Mouse (Mus musculus) heart, adult 11 months (tissue): ENCODE measurements around the gene Amt.
"Not testable (repeated sequence)": the region's sequence is repeated elsewhere in the genome, so short reads cannot be mapped to it uniquely, and the experiment has no call there.

Experiments used
- DNase-seq: peaks from one replicate; pipeline ENCODE4 v3.0.0; 2022

Gene Amt

GRCm38 (mm10) chr9:108284410-108284809, 12.2 kb upstream of the Amt start:
- peak; percentile 93 for DNase-seq

DNA sequence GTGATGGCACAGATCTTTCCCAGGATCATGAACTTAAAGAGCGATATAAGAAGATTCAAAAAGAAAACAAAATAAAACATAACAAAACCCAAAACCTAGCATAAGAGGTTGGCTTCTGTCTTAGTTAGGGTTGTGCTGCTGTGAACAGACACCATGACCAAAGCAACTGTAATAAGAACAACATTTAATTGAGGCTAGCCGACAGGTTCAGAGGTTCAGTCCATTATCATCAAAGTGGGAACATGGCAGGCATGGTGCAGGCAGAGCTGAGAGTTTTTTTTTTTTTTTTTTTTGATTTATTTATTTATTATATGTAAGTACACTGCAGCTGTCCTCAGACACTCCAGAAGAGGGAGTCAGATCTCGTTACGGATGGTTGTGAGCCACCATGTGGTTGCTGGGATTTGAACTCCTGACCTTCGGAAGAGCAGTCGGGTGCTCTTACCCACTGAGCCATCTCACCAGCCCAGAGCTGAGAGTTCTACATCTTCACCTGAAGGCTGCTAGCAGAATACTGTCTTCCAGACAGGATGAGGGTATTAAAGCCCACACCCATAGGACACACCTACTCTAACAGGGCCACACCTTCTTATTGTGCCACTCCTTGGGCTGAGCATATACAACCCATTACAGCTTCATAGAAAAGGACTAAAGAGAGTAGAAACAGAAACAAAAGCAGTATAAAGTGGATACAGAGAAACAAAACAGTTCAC, 9.0 kb upstream of the Amt start:
- not testable (repeated sequence) for DNase-seq

GRCm38 (mm10) chr9:108289347-108289746, 7.3 kb upstream of the Amt start:
- no peak for DNase-seq

DNA sequence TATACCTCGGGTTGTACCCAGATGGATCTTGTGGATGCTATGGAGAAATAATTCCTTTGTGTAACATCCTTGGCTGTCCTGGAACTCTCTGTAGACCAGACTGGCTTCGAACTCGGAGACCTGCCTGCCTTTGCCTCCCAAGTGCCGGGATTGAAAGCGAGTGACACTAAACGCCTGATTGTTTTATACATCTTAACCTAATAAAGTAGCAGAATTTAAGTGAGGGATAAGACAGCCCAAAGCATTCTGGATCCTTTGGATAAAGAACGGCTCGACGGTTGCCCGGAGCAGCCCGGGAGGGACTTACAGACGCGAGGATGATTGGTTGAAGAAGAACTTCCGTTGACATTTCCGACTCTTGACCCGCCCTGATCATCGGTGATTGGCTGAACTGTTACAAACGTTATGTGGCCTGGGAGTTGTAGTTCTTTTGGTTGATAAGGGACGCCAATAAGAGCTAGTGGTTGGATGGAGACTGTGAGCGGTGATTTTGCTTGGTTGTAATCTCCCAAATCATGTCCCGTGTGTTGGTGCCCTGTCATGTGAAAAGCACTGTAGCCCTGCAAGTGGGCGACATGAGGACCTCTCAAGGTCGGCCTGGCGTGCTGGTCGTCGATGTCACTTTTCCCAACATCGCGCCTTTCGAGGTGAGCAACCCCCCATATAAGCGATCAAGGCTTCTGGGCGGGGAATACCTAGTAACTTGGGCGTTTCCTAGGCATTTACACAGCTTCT, 6.5 kb upstream of the Amt start, which contains the start of gene Nicn1:
TSS of gene Nicn1 (plus strand) at position 414 of the 735 bp plus-strand sequence.
- peak; percentile 100 for DNase-seq

GRCm38 (mm10) chr9:108290773-108291172, 5.9 kb upstream of the Amt start:
- DNase-seq, result no peak

DNA sequence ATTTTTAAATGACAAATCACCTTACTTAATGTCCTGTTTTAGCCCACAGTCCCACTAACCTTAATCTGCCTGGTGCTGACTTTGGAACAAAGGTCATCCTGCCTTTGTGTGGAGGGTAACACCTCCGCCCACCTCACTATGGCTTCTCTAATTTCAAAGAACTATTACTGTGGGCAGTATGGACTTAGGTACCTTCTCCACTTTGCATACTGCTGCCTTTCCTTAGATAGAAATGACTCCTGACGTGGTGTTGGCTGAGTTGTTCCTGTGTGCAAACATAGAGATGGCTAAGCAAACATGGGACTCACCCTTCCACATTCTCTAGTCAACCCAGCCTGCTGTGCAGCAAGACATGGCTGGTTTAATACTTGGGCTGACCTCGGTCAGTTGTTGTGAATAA, 5.2 kb downstream of the Amt start:
- no peak for DNase-seq

GRCm38 (mm10) chr9:108304716-108305115, 8.1 kb downstream of the Amt start:
- no peak for DNase-seq

DNA sequence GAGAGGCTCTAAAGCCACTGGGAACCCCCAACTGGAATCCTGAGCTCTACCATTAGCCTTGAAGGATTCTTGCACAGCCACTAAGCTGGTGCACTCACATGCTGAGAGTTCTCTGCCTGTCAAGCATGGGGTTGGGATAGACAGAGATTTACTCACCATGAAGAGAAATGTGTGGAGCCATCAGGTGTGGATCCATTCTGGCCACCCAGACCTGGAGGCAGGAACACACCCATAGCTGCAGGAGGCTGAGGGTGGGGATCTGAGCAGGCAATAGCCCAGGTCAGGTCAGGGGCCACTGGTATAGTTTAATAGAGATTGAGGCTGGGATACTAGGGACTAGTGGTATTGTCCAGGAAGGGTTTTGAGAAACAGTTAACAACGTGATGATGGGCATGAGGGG, 8.5 kb downstream of the Amt start:
- DNase-seq, result no peak

DNA sequence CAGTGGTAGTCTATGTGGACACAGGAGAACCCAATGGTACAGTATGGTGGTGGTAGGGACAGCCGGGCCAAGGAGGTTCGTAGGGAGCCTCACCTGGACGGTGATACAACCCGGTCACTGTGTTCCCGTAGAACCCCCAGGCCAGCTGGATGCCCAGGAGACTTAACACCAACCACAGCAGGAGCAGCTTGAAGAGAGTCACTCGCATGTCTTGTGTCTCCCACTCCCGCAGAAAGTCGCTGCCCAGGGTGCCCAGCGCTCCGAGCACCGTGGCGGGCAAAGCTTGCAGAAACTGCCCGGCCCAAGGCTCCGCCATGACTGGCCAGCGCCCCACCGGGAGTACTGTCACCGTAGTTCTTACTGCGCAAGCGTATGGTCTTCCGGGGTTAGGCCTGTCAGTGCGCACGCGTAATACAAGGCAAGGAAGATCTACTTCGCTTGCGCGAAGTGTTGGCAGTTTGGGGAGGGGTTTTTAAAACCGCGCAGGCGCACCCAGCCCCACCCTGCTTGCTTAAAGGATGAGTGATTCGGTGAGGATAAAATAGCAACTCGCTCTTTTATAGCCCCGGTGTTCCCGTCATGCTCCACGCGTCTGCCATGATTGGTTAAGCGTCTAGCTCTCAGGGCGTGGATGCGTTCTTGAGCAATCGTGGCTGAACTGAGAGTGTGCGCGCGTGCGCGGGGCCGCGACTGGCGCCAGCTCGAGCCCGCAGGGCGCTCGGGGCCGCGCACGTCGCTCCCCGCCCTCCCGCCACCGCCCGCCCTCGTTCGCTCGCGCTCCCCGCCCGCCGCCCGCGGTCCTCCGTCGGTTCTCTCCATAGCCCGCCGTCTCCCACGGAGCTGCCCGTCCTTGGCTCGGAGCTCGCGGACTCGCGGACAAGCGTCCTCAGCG, 9.2 kb downstream of the Amt start, which contains the start of the genes Rhoa and Tcta:
TSS of gene Rhoa (plus strand) at position 501 of the 892 bp plus-strand sequence.
TSS of gene Tcta (minus strand) at position 532 of the 892 bp plus-strand sequence.
- DNase-seq, result peak; percentile 100

DNA sequence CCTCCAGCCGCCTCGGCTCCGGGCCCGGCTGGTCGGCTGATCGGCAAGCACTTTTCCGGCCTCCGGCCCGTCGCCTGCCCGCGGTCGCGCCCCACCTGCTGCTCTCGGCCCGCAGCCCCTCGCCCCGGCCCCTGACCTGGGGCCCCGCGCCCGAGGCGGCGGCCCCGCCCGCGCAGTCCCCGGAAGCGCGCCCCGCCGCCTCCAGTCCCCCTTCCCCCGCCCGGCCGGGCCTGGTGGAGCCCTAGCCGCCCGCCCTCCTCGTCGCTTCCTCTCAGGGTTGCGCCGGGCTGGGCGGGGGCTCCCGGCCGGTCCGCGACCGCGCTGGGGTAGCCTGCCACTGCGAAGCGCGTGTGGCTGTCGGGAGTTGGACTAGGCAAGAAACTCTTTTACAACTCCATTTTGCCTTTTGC, 9.9 kb downstream of the Amt start:
- peak; percentile 99 for DNase-seq

DNA sequence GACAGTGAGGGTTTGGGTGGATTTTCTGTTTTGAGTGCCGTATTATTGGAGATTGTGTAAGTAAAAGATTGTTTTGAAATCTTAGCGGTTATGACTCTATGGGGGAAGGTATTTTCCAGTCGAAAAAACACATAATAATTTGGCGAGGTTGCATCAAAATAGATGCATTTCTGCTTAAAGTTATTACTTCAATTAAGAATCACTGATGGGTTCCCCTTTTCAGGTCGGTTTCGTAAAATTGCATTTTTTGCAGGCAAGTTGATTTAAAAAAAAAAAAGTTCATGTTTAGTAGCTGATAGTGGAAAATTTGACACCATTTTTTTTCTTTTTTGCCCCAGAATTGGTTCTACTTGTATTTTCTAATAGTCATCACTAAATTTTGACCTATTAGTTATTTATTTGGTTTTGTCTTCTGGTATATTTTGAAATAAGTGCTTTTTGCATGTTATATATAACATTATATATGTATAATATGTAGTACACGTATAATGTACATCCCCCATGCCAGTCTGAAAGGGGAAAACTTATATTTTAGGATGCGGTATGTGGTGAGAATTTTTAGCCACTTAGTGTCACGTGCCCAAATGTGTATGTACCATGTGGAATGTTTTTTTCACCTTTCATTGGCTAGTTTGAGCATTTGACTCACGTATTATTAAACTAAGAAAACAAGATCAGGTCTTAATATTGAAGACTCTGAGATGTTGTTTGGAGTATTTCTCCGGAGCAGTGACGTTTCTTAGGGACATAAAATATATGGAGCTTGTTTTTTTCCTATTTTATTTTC, 10.6 kb downstream of the Amt start:
- no peak for DNase-seq

DNA sequence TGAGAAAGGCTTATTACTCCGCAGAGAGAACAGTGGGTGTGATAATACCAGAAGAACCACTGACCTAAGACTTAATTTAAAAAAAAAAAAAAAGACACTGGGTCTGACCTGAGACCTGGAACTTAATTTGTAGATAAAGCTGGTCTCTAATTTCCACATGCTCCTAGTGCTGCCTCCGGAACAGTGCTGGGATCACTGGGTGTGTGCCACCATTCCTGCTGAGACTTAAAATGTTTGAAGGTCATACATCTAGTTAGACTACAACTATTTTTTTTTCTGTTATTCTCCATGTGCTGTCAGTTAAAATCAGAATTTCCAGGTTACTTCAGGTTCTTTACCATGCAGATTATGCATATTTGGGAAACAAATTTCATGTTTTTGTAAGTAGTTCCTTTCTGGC, 11.5 kb downstream of the Amt start:
- DNase-seq, result no peak

DNA sequence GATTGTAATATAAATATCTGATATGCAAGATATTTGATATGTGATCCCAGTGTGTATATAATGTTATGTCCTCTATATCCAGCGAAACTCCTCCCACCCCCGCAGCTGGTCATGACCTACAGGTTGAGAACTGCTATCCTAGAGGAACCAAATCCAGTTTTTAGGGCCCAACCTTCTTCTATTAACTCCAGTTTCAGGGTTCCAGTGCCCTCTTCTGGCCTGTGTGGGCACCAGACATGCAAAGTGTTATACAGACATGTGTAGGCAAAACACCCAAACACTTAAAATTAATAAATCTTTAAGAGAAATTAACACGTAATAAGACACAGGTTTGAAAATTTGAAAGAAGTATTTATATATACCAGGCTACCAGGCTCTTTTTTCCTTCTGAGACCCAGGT, 20.9 kb downstream of the Amt start:
- no peak for DNase-seq

GRCm38 (mm10) chr9:108318462-108318861, 21.8 kb downstream of the Amt start:
- no peak for DNase-seq

DNA sequence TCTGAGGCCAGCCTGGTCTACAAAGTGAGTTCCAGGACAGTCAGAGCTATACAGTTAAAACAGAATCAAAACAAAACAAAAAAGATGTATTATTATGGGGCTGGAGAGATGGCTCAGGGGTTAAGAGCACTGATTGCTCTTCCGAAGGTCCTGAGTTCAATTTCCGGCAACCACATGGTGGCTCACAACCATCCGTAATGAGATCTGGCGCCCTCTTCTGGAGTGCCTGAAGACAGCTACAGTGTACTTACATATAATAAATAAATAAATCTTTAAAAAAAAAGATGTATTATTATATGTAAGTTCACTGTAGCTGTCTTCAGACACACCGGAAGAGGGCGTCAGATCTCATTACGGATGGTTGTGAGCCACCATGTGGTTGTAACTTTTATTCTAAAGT, 25.4 kb downstream of the Amt start:
- not testable (repeated sequence) for DNase-seq

GRCm38 (mm10) chr9:108324784-108325183, 28.1 kb downstream of the Amt start:
- no peak for DNase-seq

GRCm38 (mm10) chr9:108325811-108326210, 29.2 kb downstream of the Amt start:
- no peak for DNase-seq

GRCm38 (mm10) chr9:108337848-108338550, 41.3 kb downstream of the Amt start:
- peak; percentile 90 for DNase-seq

GRCm38 (mm10) chr9:108338551-108338885, 41.9 kb downstream of the Amt start:
- DNase-seq, result peak; percentile 90

GRCm38 (mm10) chr9:108338886-108339781, 42.5 kb downstream of the Amt start, which contains the start of gene Gpx1:
Gene Gpx1, plus strand, starts transcription at chr9:108338903.
- DNase-seq, result peak; percentile 100

- DNase-seq, result peak; percentile 95
Measured at GRCm38 (mm10) chr9:108339886-108340257, 43.2 kb downstream of the Amt start.
